Mouse (Mus musculus) right cerebral cortex, postnatal 14 days (tissue): Measurements from ENCODE around the gene Six6.

Source experiments
- DNase-seq: peaks from one replicate; pipeline ENCODE4 v3.0.0; 2022

Six6 gene

GRCm38 (mm10) chr12:72957829-72958424, 18.2 kb downstream of the Six6 start:
- no peak for DNase-seq

- no peak for DNase-seq
These were observed 18.8 kb downstream of the Six6 start for GRCm38 (mm10) chr12:72958446-72958845.

- DNase-seq: no peak
These were observed 23.1 kb downstream of the Six6 start for GRCm38 (mm10) chr12:72962761-72963160.

GRCm38 (mm10) chr12:72967541-72967940, 27.8 kb downstream of the Six6 start:
- no peak for DNase-seq

GRCm38 (mm10) chr12:72970620-72971019, 30.9 kb downstream of the Six6 start:
- DNase-seq: no peak

- peak; percentile 48 for DNase-seq
These were observed 33.5 kb downstream of the Six6 start for GRCm38 (mm10) chr12:72973161-72973560.

GRCm38 (mm10) chr12:72976172-72976571, 36.5 kb downstream of the Six6 start:
- DNase-seq: no peak

- peak; percentile 73 for DNase-seq
These were observed 37.0 kb downstream of the Six6 start for GRCm38 (mm10) chr12:72976718-72977117.

- no peak for DNase-seq
These were observed 38.2 kb downstream of the Six6 start for GRCm38 (mm10) chr12:72977851-72978250.

- no peak for DNase-seq
These were observed 39.5 kb downstream of the Six6 start for GRCm38 (mm10) chr12:72979236-72979635.

GRCm38 (mm10) chr12:72982616-72983015, 42.9 kb downstream of the Six6 start:
- no peak for DNase-seq

GRCm38 (mm10) chr12:72983071-72983857, 43.6 kb downstream of the Six6 start:
- DNase-seq: no peak
